Mouse (Mus musculus): ENCODE data around the gene Tomm7. TPM values are rescaled to one million over a fixed set of nuclear protein-coding genes. Genes with fewer than 3 reads are reported as not detected.
"Not testable (repeated sequence)": the region's sequence is repeated elsewhere in the genome, so short reads cannot be mapped to it uniquely, and the experiment has no call there.

Gene Tomm7
- total RNA-seq, 2 experiments from 2014 or later, result 64.1 to 74.4 TPM

GRCm38 (mm10) chr5:23862291-23862690 is 18.3 kb upstream of the Tomm7 start:
- intact Hi-C loops (cut with DNase I), result no loop called here

GRCm38 (mm10) chr5:23861721-23862120 is 17.8 kb upstream of the Tomm7 start:
- Histone ChIP-seq H3K4me3 (no peak overlapping the region), H3K27ac (no peak overlapping the region)
- no peak for DNase-seq
- TF ChIP-seq CTCF (IDR thresholded peaks at IDR 0.05), result no peak
- intact Hi-C loops (cut with DNase I), result no loop called here

More at GRCm38 (mm10) chr5:23862291-23862690, 18.3 kb upstream of the Tomm7 start:
- DNase-seq, result peak; percentile 83
- no peak overlapping the region for H3K4me3 ChIP-seq
- H3K27ac ChIP-seq, result peak overlapping the region; percentile 4; the same call in 1 of the 2 replicates
- TF ChIP-seq CTCF (IDR thresholded peaks at IDR 0.05), result no peak

- H3K27ac ChIP-seq, result no peak overlapping the region
- DNase-seq, result no peak
- no peak overlapping the region for H3K4me3 ChIP-seq
- intact Hi-C loops (cut with DNase I), result loop anchor here (10.0 kb wide), 1 partner anchor 175 kb away; the partner anchor contains the start of gene Fam126a
- TF ChIP-seq CTCF (IDR thresholded peaks at IDR 0.05), result no peak
These were observed 15.9 kb upstream of the Tomm7 start for GRCm38 (mm10) chr5:23859896-23860295.

- intact Hi-C loops (cut with DNase I), result loop anchor here (10.0 kb wide), 1 partner anchor 176 kb away; the partner anchor contains the start of gene Fam126a
- DNase-seq, result no peak
- Histone ChIP-seq H3K4me3 (no peak overlapping the region), H3K27ac (no peak overlapping the region)
- TF ChIP-seq CTCF (IDR thresholded peaks at IDR 0.05), result no peak
These were observed 15.2 kb upstream of the Tomm7 start for GRCm38 (mm10) chr5:23859087-23859718.

- no peak overlapping the region for H3K4me3 ChIP-seq
- intact Hi-C loops (cut with DNase I), result loop anchor here (10.0 kb wide), 1 partner anchor 176 kb away; the partner anchor contains the start of gene Fam126a
- no peak for DNase-seq
- TF ChIP-seq CTCF (IDR thresholded peaks at IDR 0.05), result peak; percentile 9; the same call in 1 of the 2 replicates
- H3K27ac ChIP-seq, result no peak overlapping the region
These were observed 14.7 kb upstream of the Tomm7 start for GRCm38 (mm10) chr5:23858643-23859042.

- no peak for DNase-seq
- Histone ChIP-seq H3K4me3 (no peak overlapping the region), H3K27ac (no peak overlapping the region)
- no peak for TF ChIP-seq CTCF (IDR thresholded peaks at IDR 0.05)
- intact Hi-C loops (cut with DNase I), result loop anchor here (10.0 kb wide), 1 partner anchor 177 kb away; the partner anchor contains the start of gene Fam126a
These were observed 14.0 kb upstream of the Tomm7 start for GRCm38 (mm10) chr5:23858001-23858400.

- DNase-seq, result no peak
- Histone ChIP-seq H3K27ac (no peak overlapping the region), H3K4me3 (no peak overlapping the region)
- intact Hi-C loops (cut with DNase I), result loop anchor here (10.0 kb wide), 1 partner anchor 178 kb away; the partner anchor contains the start of gene Fam126a
- no peak for TF ChIP-seq CTCF (IDR thresholded peaks at IDR 0.05)
These were observed 13.2 kb upstream of the Tomm7 start for GRCm38 (mm10) chr5:23857189-23857588.

GRCm38 (mm10) chr5:23856164-23856563 is 12.2 kb upstream of the Tomm7 start:
- intact Hi-C loops (cut with DNase I), result loop anchor here (10.0 kb wide), 1 partner anchor 179 kb away; the partner anchor contains the start of gene Fam126a
- no peak for TF ChIP-seq CTCF (IDR thresholded peaks at IDR 0.05)
- no peak for DNase-seq
- Histone ChIP-seq H3K4me3 (no peak overlapping the region), H3K27ac (no peak overlapping the region)

- no peak overlapping the region for H3K27ac ChIP-seq
- intact Hi-C loops (cut with DNase I), result loop anchor here (10.0 kb wide), 1 partner anchor 179 kb away; the partner anchor contains the start of gene Fam126a
- DNase-seq, result no peak
- H3K4me3 ChIP-seq, result no peak overlapping the region
- no peak for TF ChIP-seq CTCF (IDR thresholded peaks at IDR 0.05)
These were observed 11.5 kb upstream of the Tomm7 start for GRCm38 (mm10) chr5:23855484-23855883.

- DNase-seq, H3K27ac ChIP-seq, H3K4me3 ChIP-seq: not testable (repeated sequence)
- intact Hi-C loops (cut with DNase I), result loop anchor here (10.0 kb wide), 1 partner anchor 182 kb away; the partner anchor contains the start of gene Fam126a
- TF ChIP-seq CTCF (IDR thresholded peaks at IDR 0.05), result peak; percentile 40
These were observed 9.0 kb upstream of the Tomm7 start for GRCm38 (mm10) chr5:23852916-23853315.

GRCm38 (mm10) chr5:23851160-23851555 is 7.2 kb upstream of the Tomm7 start:
- Histone ChIP-seq H3K27ac (peak overlapping the region; percentile 91), H3K4me3 (peak overlapping the region; percentile 89)
- peak; percentile 28; the same call in 1 of the 2 replicates for TF ChIP-seq CTCF (IDR thresholded peaks at IDR 0.05)
- intact Hi-C loops (cut with DNase I), result loop anchor here (2.0 to 10.0 kb wide), 2 partner anchors 184 to 226 kb away; partner anchors contain the start of gene Fam126a
- DNase-seq, result not testable (repeated sequence)

GRCm38 (mm10) chr5:23850345-23851159 is 6.6 kb upstream of the Tomm7 start:
- H3K27ac ChIP-seq, result peak overlapping the region; percentile 91
- peak; percentile 95 for DNase-seq
- intact Hi-C loops (cut with DNase I), result loop anchor here (2.0 to 10.0 kb wide), 2 partner anchors 184 to 226 kb away; partner anchors contain the start of gene Fam126a
- TF ChIP-seq CTCF (IDR thresholded peaks at IDR 0.05), result peak; percentile 79
- H3K4me3 ChIP-seq, result peak overlapping the region; percentile 89
